Mouse (Mus musculus) liver, postnatal 0 days (tissue): ENCODE results near the gene Dpf3. TPM values are rescaled to one million over a fixed set of nuclear protein-coding genes. Genes with fewer than 3 reads are reported as not detected.

Experiments
- ATAC-seq: fragments of 200-750 bp; cut with Nextera tagmentation; 2 replicates; pipeline ENCODE4 v1.8.0; 2017; ENCODE audit warnings: mild to moderate bottlenecking, moderate library complexity
- DNase-seq: peaks from one replicate; pipeline ENCODE4 v3.0.0-alpha.2; 2016
- H3K27ac ChIP-seq: fragments of 300-500 bp; sonication (generic); 2 replicates; pipeline ENCODE4 v1.5.1; 2014; ENCODE audit warnings: antibody characterized with exemption, moderate library complexity, mild to moderate bottlenecking, low read depth
- H3K27me3 ChIP-seq: fragments of 300-500 bp; sonication (generic); 2 replicates; pipeline ENCODE4 v1.6.1; 2014; ENCODE audit warnings: low read length, control low read depth, mixed read lengths; ENCODE audit not compliant: insufficient read depth
- H3K36me3 ChIP-seq: fragments of 300-500 bp; sonication (generic); replicated peaks from 2 replicates; pipeline ENCODE4 v1.6.1; 2014; ENCODE audit warnings: mild to moderate bottlenecking, control low read depth, low read length, moderate library complexity, mixed read lengths; ENCODE audit not compliant: insufficient read depth
- H3K4me1 ChIP-seq: fragments of 300-500 bp; sonication (generic); 2 replicates; pipeline ENCODE4 v1.6.1; 2014; ENCODE audit warnings: antibody characterized with exemption, mild to moderate bottlenecking, control low read depth; ENCODE audit not compliant: insufficient read depth
- H3K4me2 ChIP-seq: fragments of 300-500 bp; sonication (generic); 2 replicates; pipeline ENCODE4 v1.6.1; 2014; ENCODE audit warnings: low read depth, mild to moderate bottlenecking, low read length, moderate library complexity, mixed read lengths
- H3K4me3 ChIP-seq: fragments of 300-500 bp; sonication (generic); 2 replicates; pipeline ENCODE4 v1.5.1; 2014; ENCODE audit warnings: low read depth, low read length
- H3K9ac ChIP-seq: fragments of 300-500 bp; sonication (generic); replicated peaks from 2 replicates; pipeline ENCODE4 v1.6.1; 2014; ENCODE audit warnings: mild to moderate bottlenecking, moderate library complexity
- H3K9me3 ChIP-seq: fragments of 300-500 bp; sonication (generic); 2 replicates; pipeline ENCODE4 v1.6.1; 2016; ENCODE audit warnings: mild to moderate bottlenecking, control low read depth, low read length, mixed read lengths
- CTCF ChIP-seq: sonication (generic); IDR thresholded peaks from 2 replicates; pipeline ENCODE4 v1.5.1; 2016; ENCODE audit warnings: antibody characterized with exemption, low read depth
- EP300 ChIP-seq: IDR thresholded peaks from 2 replicates; pipeline ENCODE4 v1.6.1; 2016; ENCODE audit warnings: antibody characterized with exemption, low read depth, mild to moderate bottlenecking
- WGBS: fragments of 180-500 bp; shearing (Covaris S2); extraction: QIAGEN DNeasy Blood & Tissue Kit; methylation state at CpG from one replicate; pipeline ENCODE4 v1.1.7; 2014; ENCODE audit not compliant: insufficient replicate concordance; 5-methylcytosine and 5-hydroxymethylcytosine counted together
- polyA plus RNA-seq: library from polyadenylated mRNA; unstranded; fragments of >200 nt; fragmentation: Nextera tagmentation; extraction: Ambion mirVana; gene quantifications from 2 replicates; pipeline ENCODE4 v1.2.1, GENCODE M21; 2015

Dpf3 gene
- polyA plus RNA-seq, 1 experiment from 2014 or later: 7.5 TPM

DNA sequence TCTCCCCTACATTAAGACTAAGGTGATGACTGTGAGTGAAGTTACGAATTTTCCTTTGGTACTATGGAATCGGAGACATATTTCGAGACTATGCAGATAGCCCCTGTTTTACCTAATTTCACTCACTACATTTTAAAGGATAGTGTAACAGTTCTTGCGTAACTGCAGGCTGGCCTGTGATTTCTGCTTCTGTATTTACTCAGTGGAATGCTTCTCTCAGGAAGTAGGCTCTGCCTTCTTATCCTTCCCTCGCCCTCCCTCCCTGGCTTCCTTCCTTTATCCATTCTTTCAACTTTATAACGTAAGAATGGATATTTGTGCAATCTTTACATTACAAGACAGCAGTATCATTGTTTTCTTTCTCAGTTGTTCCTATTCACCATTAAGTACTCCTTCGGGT lies 266.6 kb downstream of the Dpf3 start:
- Histone ChIP-seq H3K36me3 (no peaks in the 10 kb centered on the region), H3K9ac (no peak overlapping the region), H3K4me2 (no peak overlapping the region), H3K4me1 (no peaks in the 10 kb centered on the region), H3K27ac (no peak overlapping the region), H3K9me3 (no peaks in the 10 kb centered on the region), H3K4me3 (no peak overlapping the region), H3K27me3 (no peaks in the 10 kb centered on the region)
- DNase-seq: no peak
- TF ChIP-seq EP300: no peak
- no peak for TF ChIP-seq CTCF
- ATAC-seq: no peak
- WGBS: 40% methylated on average over 7 of the region's 7 CpGs

DNA sequence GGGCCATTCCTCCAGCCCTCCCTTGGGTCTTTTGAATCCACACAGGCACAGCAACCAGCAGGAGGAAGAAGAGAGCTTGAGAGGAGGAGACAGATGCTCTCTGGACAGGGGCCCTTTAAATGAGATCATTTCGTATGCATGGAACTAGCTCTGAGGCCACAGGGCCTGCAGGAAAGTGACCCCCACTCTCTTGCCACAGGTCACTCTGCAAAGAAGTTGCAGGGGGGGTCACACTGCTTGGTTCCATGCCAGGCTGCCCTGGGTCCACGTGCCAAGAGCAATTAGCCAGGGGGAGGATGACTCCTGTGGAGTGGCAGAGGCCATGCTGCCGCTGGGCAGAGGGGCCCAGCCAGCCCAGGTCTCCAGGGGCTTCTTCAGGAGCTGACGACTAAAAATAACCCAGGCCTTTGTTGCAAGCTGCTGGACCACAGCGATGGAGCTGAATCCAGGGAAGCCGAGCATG lies 273.6 kb downstream of the Dpf3 start:
- no peak overlapping the region for H3K27ac ChIP-seq
- ATAC-seq (no peak), DNase-seq (no peak)
- H3K4me2 ChIP-seq: no peak overlapping the region
- H3K4me1 ChIP-seq: no peaks in the 10 kb centered on the region; the same call in none of the 2 replicates
- TF ChIP-seq CTCF (0 out of 2 replicates have a peak, but pooled peaks have one; percentile 7), EP300 (no peak)
- H3K9ac ChIP-seq: no peak overlapping the region
- 69% methylated on average over 6 of the region's 6 CpGs for WGBS
- no peaks in the 10 kb centered on the region for H3K27me3 ChIP-seq
- no peak overlapping the region for H3K4me3 ChIP-seq
- no peaks in the 10 kb centered on the region for H3K36me3 ChIP-seq
- no peaks in the 10 kb centered on the region for H3K9me3 ChIP-seq

DNA sequence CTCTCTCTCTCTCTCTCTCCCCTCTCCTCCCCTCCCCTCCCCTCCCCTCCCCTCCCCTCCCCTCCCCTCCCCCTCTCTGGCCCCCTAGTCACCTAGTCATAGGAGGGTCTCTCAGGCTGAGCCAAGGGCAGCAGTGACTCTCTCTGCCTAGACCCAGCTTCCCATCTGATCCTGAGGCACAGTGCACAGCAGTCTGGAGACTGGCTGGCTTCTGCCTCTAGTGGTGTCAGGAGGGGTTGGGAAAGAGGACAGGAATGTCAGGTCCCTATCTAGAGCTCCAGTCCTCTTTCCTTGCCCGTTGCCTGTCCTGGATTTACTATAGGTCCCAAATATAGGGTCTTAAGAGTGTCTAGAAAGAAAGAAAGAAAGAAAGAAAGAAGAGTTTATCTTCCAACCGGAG lies 275.5 kb downstream of the Dpf3 start:
- no peak for ATAC-seq
- Histone ChIP-seq H3K36me3 (no peaks in the 10 kb centered on the region), H3K27me3 (no peaks in the 10 kb centered on the region), H3K9me3 (no peaks in the 10 kb centered on the region), H3K4me3 (no peak overlapping the region), H3K9ac (no peak overlapping the region), H3K4me2 (no peak overlapping the region), H3K27ac (no peak overlapping the region), H3K4me1 (peaks cover 2% of the 10 kb centered on the region)
- WGBS: 65% methylated on average over 2 of the region's 2 CpGs
- DNase-seq: no peak
- TF ChIP-seq EP300 (no peak), CTCF (peak; percentile 22; the same call in 1 of the 2 replicates)

DNA sequence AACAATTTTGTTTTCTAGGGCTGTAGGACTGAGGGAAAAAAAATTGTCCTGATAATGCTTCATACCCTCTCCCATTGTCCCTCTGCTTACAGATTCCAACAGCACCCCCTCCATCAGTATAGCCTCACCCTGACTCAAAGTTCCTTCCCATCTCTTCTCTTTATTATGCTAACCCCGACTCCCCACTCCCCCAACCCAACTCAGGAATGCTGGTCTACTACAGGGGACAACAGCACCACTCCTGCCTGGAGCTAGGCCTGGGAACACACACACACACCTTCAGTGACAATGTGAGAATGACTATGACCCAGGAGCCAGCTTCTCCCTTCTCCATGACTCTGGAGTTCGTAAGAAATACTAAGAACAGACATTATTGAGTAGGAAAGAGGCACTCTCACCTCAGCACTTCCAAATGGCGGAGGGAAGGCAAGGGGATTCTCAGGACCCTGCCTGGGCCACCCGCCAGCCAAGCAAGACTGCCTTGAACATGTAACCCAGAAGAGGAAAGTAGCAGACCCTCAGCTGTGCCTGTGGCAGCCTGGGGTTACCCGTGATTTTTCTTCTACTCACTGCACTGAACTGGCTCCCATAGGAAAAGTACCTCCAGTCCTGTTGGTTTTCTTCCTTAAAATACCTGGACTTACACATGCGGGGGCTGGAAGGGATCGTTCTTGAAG lies 276.2 kb downstream of the Dpf3 start:
- H3K9me3 ChIP-seq: no peaks in the 10 kb centered on the region
- DNase-seq: no peak
- no peaks in the 10 kb centered on the region for H3K27me3 ChIP-seq
- ATAC-seq: no peak
- H3K9ac ChIP-seq: no peak overlapping the region
- no peak for TF ChIP-seq CTCF
- no peak for TF ChIP-seq EP300
- H3K4me3 ChIP-seq: no peak overlapping the region
- H3K4me2 ChIP-seq: no peak overlapping the region
- no peaks in the 10 kb centered on the region for H3K36me3 ChIP-seq
- 80% methylated on average over 7 of the region's 7 CpGs for WGBS
- no peak overlapping the region for H3K27ac ChIP-seq
- peaks cover 2% of the 10 kb centered on the region for H3K4me1 ChIP-seq

- ATAC-seq (no peak), DNase-seq (no peak)
- 70% methylated on average over 3 of the region's 3 CpGs for WGBS
- no peak overlapping the region for H3K9ac ChIP-seq
- no peak overlapping the region for H3K4me3 ChIP-seq
- H3K27ac ChIP-seq: no peak overlapping the region
- H3K27me3 ChIP-seq: no peaks in the 10 kb centered on the region
- H3K4me2 ChIP-seq: no peak overlapping the region
- H3K9me3 ChIP-seq: no peaks in the 10 kb centered on the region
- TF ChIP-seq CTCF (no peak), EP300 (no peak)
- no peaks in the 10 kb centered on the region for H3K36me3 ChIP-seq
- H3K4me1 ChIP-seq: peaks cover 5% of the 10 kb centered on the region
These were observed 276.8 kb downstream of the Dpf3 start for GRCm38 (mm10) chr12:83210735-83211134.

DNA sequence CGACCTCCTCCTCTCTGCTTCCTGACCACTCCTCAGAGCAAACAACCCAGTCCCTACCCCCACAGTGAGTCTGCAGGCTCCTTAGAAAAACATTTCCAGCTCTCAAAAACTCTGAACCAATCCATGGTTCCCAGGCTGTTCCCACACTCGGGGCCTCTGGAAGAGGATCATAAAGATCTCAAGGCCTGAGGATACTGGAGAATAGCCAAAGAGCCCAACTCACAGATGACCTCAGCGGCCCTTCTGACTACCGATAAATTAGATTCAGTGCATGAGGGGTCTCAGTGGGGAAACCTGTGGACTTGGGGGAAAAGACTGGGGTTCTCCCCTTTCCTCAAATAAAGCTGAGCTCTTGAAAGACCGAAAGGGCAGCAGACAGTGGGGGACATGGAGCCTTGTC lies 277.2 kb downstream of the Dpf3 start:
- no peak for ATAC-seq
- H3K4me3 ChIP-seq: no peak overlapping the region
- H3K9me3 ChIP-seq: no peaks in the 10 kb centered on the region
- no peak overlapping the region for H3K27ac ChIP-seq
- no peak overlapping the region for H3K9ac ChIP-seq
- TF ChIP-seq CTCF: no peak
- no peak for TF ChIP-seq EP300
- no peaks in the 10 kb centered on the region for H3K27me3 ChIP-seq
- no peak overlapping the region for H3K4me2 ChIP-seq
- H3K4me1 ChIP-seq: peaks cover 8% of the 10 kb centered on the region
- no peaks in the 10 kb centered on the region for H3K36me3 ChIP-seq
- no peak for DNase-seq
- 60% methylated on average over 5 of the region's 5 CpGs for WGBS
